Mouse (Mus musculus) frontal cortex, adult 2 months (tissue): ENCODE results near the gene Mtx2. TPM values are rescaled to one million over a fixed set of nuclear protein-coding genes. Genes with fewer than 3 reads are reported as not detected.

Source experiments
- DNase-seq, 2 experiments: peaks; one replicate each; pipeline ENCODE4 v3.0.0; 2022; ENCODE audit warnings: low spot score in 1 of 2; ENCODE audit errors: extremely low spot score in 1 of 2
- polyA plus RNA-seq: library from polyadenylated mRNA; depleted of rRNA; stranded (reverse); fragments of >200 nt; gene quantifications from 2 replicates; pipeline ENCODE4 v1.2.3, GENCODE M21; 2012; rRNA removed

The Mtx2 gene
- 48.1 and 51.2 TPM in 2 replicates for polyA plus RNA-seq

DNA sequence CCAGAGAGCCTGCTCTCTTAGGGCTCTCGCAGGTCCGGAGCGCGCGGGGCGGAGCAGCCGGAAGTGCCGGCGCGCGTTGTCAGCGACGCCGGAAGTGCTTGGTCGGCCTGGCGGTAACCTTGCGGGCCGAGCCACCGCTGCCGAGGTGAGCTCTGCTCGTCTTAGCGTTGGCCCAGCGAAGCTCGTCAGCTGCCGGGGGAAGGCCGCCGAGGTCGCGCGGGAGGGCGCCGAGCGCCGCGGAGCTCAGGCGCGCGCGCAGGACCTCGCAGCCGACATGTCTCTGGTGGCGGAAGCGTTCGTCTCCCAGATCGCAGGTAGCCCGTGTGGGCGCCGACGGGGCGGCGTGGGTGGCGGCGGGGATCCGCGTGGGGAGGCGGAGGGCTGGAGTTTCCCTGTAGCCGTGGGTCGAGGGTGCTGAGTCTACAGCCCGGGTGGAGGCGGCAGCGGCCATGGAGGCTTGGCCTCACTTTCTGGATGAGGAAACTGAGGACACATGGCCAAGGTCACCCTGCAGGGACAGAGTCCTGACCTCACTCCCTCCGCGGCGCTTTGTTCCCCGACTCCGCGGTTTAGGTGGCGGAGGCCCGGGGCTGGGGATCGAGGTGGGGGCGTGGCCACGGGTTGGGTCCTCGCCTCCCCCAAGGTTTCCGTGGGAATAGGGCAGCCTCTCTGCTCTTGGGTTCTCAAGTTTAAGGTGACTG is at the start of gene Mtx2:
TSS of gene Mtx2 (plus strand) at position 74 of the 701 bp plus-strand sequence.
- DNase-seq: peak; percentile 33 to 81

DNA sequence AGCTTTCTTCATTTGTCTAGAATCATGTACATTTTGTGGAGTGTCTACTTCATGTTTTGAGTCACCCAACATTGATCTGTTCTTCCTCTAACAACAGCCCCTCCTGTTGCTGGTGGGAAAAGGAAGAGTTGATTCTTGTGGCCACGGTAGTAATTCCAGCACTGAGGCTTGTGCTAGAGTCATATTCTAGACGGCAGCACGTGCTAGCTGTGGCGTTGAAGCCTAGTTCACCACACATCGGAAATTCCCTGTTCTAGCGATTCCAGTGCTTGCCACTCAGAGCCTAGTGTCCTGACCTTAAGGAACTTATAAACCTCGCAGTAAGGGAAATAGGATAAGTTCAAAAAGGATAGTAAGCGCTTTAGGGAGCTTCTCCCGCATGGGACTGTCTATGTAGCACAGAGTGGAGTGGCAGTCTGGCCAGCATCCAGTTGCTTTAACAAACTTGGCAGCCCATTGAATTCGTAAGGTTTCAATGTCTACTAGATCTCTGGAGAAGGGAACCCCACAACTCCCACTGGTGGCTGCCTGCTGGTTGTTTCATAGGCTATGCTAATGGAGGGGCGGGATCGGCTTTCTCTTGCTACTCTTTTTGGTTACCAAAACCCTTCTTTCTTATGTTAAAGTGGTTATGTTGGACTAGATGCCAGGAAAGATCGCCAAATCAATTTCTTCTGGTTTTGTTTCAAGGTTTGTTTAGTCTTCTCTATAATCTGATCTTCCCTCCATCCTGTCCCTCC is 47.9 kb upstream of the Mtx2 start:
- DNase-seq: peak in 1 of 2 experiments; percentile 13

- DNase-seq: no peak
These were observed 44.2 kb upstream of the Mtx2 start for GRCm38 (mm10) chr2:74781386-74781785.

- no peak for DNase-seq
These were observed 30.1 kb upstream of the Mtx2 start for GRCm38 (mm10) chr2:74795531-74795930.

DNA sequence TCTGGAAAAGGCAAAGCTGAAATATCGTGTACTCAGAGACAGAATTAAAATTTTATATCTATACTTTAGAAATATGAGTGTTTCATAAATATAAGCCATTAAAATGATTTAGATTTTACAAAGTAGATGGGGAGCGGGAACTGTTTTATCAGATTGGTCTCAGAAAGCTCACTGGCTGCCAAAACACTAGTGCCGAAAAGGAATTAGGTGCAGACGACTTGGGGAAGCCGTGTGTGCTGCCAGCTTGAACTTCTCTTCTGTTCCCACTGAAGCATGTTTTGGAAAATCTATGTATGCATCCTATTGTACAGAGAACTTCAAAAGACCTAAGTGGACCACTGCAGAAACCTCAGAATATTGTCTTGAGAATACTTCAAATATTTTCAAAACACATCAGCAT is 17.2 kb upstream of the Mtx2 start:
- DNase-seq: no peak

GRCm38 (mm10) chr2:74822654-74823053 is 2.9 kb upstream of the Mtx2 start:
- DNase-seq: peak; percentile 4 to 34

DNA sequence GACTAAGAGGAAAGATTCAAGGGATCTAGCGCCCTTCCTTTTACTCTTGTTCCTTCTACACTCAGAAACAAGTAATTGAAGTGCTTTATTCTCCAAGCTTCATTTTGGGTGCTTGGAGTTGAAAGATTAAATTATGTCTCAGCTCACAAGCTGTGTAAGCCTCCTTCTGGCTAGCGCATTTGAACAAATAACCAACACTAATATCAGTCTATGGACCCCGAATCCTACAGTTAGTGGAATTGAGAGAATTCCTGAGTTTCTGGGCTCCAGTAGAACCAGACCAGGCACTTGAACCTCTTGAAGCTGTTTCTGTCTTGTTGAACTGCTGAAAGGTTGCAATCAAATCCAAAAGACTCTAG is 253 bp upstream of the Mtx2 start:
- DNase-seq: no peak

DNA sequence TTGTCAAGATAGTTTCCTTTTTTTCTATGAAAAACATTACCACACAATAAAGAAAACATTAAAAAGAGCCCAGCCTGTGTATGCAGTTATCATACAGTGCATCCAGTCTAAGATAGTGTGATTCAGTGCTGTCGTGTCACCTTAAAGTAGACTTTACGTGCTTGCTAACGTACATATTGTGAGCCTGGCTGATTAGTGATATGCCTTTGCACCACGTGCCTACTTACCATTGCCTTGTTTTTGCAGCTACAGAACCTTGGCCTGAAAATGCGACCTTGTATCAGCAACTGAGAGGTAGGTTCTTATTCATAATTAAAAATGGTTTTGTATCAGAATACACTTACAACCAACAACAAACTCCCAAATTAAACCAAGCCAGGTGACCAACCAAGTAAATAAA is 21.4 kb downstream of the Mtx2 start:
- DNase-seq: no peak

GRCm38 (mm10) chr2:74847516-74847915 is 21.9 kb downstream of the Mtx2 start:
- no peak for DNase-seq

DNA sequence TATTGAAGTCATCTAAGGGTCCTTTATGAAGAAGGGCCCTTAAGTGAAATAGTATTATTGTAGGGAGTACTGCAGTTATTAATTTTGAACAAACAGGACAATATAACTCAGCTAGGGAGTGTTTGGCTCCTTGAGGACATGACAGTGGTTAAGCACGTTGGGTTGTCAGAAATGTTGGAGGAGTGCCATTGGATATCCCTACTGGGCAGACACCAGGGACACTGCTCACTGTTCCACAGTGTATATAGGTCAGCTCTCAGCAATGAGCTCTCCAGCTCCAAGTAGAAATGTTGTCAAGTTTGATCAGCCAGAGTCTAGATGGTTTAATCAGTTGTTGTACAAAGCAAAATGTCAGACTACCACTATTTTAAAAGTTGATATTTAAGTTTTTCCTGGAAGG is 24.4 kb downstream of the Mtx2 start:
- no peak for DNase-seq

- DNase-seq: no peak
These were observed 36.5 kb downstream of the Mtx2 start for GRCm38 (mm10) chr2:74862070-74862476.

GRCm38 (mm10) chr2:74865414-74865813 is 39.8 kb downstream of the Mtx2 start:
- DNase-seq: no peak

DNA sequence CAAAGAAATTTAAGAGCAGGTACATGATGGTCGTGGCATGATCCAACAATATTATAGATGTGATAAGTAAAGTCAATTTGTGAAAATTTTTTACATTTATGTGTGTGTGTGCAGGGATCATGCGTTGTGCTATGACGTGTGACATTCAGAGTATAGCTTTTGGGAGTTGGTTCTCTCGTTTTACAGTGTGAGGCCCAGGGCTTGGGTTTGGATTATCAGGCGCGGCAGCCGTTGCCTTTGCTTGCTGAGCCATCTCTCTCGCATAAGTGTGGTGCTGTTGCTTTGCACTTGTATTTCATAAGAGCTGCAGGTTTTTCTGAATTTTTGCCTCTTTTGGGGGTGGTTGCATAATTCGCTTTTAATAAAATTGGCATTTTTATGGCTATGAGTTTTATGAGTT is 48.4 kb downstream of the Mtx2 start:
- no peak for DNase-seq

DNA sequence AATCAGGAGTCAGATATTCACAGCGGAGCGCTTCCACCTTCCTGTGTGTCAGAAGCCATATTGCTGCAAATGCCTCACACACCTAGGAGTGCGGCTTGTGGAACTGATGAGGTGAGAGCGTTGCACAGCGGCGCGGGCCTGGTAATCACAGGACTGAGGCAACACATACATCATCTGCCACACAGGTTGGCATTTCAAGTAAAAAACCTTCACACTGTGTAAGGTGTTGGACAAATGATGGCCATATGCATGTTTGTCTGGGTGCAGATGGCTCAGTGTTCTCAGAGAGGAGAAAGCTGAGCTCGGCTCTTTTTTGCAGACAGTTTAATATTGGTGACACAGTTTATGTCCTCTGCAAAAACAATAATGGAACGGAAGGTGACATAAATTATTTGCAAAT is 58.8 kb downstream of the Mtx2 start:
- no peak for DNase-seq

DNA sequence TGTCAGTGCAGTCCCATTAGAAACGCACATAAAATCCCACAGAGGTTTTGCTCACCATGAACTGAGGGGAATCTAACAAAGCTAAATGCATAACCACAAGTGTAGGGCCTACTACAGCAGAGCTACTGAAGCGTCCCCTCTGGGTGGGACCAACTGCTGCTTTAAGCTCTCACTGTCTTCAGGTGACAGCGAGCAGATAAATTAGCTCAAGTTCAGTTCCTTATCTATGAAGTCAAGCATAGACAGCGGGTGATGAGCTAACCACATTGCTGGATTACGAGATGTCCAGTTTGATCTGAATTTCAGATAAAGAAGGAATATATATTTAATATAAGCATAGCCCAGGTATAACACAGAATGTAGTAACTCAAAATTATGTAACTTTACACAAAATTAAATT is 66.3 kb downstream of the Mtx2 start:
- DNase-seq: no peak

DNA sequence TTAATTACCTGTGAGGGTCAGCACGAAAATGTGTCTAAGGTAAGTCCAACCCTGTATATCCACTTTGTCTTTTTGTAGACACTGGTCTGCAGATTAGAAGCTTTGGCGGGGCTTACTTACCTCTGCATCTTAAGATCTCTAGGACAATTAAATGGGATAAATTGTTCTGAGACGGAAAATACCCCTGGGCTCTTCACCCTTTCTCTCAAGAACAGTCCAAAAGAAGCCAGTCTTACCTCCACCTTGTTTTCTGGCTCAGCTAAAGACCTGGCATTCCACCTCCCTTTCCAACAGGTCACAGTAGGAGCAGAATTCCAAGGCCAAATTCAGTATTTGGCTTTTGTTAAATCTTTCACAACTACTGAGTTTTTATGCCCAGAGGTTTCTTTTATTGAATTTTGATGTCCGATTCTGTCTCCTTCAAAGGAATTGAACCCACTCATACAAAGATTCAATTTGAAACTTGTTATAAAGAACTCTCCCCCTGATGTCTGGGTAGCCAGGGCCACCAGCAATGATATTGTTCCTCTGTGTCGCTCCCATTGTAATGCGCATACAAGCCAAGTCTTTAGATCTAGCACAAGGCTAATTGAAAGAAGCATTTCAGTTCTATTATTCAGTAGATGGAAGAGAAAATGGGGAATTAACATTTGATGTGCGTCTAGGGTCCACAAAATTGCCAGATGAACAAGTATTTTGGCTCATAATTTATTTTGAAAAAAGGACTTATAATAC is 67.4 kb downstream of the Mtx2 start:
- no peak for DNase-seq

DNA sequence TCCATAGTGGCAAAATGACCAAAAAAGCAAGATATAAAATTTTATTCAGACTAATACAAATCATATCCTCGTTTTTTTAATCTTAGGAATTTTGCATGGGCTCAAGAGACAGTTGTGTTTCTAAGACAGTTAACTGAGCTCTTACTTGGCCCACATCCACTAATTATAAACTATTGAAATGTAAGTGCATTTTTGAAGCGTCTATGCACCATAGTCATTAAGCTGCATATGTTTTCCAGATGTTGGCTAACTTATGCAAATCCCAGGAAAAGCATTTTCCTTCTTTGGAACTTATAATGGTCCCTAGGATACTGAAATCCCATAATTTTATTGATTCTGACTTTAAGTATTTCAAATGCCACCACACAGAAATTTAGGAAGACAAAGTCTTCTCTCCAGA is 68.5 kb downstream of the Mtx2 start:
- DNase-seq: no peak

DNA sequence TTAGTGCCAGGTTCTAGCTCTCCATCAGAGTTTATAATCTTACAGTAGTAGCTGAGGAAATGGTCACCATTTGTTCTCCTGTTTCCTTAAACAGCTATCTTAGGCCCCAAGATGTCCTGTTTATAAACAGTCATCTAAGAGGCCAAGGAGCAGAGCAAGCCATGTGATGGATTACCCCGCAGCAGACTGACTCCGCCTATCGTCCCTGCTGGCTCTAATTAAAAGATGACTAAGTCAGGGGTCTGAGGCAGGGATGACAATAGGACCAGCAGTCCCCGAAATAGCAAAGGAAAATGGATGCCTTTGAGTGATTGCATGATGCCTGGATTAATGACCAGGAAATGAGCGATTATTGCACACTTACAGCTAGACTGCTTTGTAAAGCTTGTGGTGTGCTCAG is 74.4 kb downstream of the Mtx2 start:
- DNase-seq: no peak

DNA sequence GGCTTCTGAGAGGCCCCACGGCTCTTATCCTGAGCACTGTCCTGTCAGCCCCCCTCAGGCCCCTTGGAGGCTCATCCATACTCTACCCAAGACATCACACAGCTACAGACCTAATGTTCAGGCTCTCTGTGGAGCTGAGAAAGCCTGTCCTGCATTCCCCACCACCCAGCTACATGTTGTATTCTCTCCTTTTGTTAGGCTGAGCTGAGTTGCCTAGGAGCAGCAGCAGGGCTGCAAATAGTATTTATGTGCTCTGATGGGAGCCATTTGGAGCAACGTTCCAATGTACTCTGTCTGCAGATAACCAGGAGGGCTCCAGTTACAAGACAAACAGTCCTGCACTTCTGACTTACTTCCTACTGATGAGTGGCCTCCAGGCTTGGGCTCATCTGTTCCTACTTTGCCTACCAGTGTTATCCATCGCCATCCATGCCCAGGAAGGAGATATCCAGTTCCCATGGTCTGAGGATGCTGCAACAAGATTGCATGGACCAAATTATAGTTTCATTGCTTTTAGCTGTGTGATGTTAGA is 76.2 kb downstream of the Mtx2 start:
- no peak for DNase-seq

- DNase-seq: no peak
These were observed 82.0 kb downstream of the Mtx2 start for GRCm38 (mm10) chr2:74907368-74908291.
